Mouse (Mus musculus): ENCODE data around the gene Prpf38b.
A peak's percentile ranks its signal among the peaks of the same experiment; 100 is the strongest.
"Not testable (repeated sequence)": the region's sequence is repeated elsewhere in the genome, so short reads cannot be mapped to it uniquely, and the experiment has no call there.

The Prpf38b gene

DNA sequence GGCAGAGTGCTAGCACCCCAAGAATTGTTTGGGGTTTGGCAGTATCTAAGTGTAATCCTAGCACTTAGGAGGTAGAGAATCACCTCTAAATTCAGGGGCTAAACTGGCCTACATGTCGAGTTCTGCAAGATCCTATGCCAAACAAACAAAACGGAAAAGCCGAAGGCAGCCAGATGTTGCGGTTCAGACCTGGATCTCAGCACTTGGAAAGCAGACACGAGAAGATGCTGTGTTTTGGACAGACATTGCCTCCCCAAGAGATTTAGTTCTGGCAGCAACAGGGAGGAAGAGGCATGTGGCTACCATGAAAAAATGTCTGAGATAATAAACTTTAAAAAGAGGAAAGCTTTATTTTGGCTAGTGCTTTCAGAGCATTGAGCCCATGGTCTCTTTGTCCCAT, 10.8 kb downstream of the Prpf38b start:
- DNase-seq (ENCODE audit: low spot score in 2 of 2), result no peak

DNA sequence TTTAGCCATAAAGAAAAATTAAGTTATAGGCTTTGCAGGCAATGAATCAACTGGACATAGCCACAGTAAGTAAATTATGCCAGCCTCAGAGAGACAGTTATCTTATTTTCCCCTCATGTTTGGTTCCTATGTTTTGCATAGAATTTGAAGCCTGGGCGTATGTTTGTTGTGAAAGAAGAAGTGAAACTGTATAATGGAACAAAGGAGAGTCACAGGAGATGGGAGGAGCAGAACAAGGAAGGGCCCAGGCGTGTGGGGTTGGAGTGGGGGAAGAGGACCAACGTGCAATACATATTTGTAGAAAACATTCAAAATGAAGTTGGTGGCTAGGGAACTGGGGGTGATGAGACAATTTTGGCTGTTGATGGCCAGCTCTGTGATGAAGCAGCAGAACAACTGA, 11.4 kb downstream of the Prpf38b start:
- no peak for DNase-seq (ENCODE audit: low spot score in 2 of 2)

DNA sequence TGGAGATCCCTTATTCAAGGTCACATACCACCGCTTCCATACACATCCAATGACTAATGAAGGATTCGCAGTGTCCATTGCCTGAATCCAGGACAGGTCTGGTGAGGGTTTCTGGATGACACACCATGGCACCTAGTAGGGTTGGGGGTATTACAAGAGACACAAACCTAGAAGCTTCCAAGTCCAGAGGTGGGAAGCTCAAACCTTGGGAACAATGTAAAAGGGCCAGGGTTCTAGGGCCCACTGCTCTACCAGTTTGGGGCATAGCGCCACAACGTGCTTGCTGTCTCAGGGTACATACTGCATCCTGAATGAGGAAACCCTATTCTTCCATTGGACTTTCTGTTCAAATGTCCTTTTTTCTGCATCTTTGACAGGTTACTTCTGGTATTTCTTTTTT, 12.9 kb downstream of the Prpf38b start:
- no peak for DNase-seq (ENCODE audit: low spot score in 2 of 2)

DNA sequence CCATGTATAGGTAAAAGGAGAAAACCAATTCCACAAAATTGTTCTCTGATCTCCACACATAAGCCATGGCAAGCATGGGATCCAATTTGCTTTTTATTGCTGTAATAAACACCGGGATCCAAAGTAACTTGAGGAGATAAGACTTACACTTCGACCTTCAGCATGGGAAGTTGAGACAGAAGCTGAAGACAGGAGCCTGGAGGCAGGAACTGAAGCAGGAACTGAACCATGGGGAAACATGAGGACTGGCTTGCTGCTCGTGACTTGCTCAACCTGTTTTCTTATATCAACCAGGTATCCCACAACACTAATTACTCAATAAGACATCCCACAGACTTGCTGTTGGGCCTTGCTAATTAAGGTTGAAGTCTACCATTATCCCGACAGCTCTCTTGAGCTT, 18.6 kb downstream of the Prpf38b start:
- DNase-seq (ENCODE audit: low spot score in 2 of 2), result no peak

DNA sequence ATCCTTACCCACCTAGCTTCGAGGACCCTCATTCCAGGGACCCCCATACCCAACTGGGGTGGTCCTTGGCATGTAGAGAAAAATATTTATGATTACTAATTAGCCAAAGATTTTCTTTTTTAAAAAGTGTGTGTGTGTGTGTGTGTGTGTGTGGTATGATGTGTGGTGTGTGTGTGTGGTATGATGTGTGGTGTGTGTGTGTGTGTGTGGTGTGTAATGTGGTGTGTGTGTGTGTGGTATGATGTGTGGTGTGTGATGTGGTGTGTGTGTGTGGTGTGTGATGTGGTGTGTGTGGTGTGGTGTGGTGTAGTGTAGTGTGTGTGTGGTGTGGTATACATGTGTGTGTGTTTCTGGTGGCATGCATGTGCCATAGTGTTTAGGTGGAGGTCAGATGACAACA, 19.4 kb downstream of the Prpf38b start:
- no peak for DNase-seq (ENCODE audit: low spot score in 2 of 2)

DNA sequence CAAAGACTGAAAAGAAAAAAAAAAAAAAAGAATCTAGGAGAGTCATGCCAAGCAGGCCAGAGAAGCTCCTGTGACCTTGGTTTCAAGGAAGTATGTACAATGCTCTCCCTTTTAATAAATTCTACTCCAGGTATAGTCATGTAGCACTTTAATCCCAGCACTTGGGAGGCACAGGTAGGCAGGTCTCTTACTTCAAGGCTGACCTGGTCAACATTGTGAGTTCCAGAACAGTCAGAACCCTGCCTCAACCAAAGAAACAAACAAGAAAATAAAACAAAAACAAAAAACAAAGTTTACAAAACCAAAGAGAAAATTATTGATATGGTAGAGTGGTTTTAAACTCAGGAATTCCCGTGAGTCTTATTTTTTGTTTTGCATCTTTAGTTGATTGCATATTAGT, 21.6 kb downstream of the Prpf38b start, which contains the start of gene Fndc7:
Gene Fndc7, minus strand, starts transcription at position 101 of the 400 bp plus-strand sequence.
- no peak for DNase-seq (ENCODE audit: low spot score in 2 of 2)

DNA sequence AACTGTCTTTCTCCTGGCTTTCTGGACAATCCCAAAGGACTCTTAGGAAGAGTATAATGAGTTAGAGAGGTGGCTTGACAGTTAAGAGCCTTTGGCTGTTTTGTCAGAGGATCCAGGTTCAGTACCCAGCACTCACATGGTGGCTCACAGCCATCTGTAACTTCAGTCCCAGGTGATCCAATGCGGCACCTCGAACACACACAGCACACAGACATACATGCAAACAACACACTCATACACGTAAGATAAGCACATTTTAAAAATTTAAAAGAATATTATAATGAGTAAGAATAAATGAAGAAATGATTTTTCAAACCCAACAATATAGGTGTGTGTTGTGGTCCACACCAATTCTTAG, 23.9 kb downstream of the Prpf38b start:
- DNase-seq (ENCODE audit: low spot score in 2 of 2), result no peak

DNA sequence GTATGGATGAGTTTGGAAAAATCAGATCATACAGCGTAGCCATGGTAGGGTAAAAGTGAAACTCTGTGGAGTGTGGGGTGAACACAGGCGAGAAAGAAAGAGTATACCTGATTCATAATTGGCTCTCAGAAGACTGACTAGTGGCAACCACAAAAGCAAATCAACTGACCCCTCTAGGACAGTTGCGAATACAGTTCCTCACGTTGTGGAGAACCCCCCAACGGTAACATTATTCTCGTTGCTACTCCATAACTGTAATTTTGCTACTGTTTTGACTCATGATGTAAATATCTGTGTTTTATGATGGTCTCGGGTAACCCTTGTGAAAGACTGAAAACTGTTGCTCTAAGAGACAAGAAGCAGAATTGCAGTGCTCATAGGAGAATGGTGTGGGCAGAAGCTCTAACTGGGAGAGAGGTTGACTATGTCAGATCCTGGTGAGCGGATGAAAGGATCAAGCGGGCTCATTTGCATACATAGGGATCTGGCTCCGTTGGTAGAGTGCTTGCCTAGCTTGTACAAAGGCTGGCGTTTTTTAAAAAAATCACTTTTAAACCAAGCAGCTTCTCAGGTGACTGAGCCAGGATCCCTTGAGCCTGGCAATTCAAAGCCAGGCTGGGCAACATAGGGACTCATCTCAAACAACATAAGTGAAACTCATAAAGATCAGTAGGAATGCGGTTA, 24.5 kb downstream of the Prpf38b start:
- DNase-seq (ENCODE audit: low spot score in 2 of 2), result no peak

DNA sequence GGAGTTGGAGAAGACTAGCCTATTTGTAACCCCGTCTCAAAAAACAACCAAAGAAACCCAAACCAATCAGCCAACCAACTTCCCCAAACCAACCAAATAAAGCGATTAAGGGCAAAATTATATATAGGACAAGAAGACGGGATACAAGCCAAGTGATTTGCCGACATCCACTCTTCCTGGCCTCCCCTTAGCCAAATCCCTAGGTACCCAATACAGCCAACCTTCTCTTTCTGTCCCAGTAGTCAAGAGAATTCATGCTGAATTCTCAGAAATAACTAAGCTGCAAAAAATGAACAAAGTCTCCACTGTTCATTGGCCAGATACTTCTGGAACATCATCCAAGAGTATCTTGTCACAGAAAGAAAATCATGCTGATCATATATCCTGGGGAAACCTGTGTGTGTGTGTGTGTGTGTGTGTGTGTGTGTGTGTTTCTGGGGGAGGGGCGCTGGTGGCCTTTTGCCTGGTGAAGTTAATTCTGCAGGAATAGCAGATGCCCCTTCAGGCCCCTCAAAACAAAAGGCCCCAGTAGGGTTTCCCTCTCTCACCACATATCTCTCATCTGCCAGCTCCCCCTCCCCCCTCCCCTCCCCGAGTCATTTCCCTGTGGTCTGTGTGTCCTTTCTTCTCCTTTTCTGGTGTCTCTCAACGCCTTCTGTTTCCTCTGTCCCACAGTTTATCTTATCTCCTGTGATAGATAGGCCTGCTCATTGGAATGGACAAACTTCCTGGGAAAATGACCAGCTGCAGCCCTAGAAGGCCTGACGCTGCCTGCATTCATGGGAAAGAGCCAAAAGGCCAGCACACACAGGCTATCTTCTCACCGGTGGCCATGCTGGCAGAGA, 25.6 kb downstream of the Prpf38b start:
- DNase-seq (ENCODE audit: low spot score in 2 of 2), result no peak

DNA sequence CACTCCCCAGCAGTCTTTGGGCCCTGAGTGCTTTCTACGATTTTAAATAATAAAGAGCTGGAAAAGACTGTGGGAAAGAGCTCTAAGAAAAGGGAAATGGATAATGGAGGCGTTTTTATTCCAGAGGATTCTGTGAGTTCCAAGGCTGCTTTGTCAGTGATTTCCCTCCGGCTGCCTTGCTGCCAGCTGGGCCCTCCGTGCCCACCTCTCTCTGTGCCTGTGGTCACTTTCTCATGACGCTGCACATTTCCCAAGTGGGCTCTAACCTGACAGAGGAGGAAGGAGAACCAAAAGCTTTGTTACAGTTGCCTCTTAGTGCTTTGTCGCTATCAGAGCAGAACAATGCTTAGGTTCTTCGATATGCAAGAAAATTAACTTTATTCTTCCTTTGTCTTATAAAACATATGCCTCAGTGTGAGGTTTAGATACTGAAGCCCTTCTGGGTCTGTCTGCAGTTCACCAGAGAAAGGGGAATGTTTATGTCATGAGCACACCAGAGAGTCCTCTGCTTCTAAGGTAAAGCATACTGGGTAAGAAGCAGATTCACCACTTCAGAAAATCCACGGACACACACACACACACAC, 26.7 kb downstream of the Prpf38b start:
- no peak for DNase-seq (ENCODE audit: low spot score in 2 of 2)

DNA sequence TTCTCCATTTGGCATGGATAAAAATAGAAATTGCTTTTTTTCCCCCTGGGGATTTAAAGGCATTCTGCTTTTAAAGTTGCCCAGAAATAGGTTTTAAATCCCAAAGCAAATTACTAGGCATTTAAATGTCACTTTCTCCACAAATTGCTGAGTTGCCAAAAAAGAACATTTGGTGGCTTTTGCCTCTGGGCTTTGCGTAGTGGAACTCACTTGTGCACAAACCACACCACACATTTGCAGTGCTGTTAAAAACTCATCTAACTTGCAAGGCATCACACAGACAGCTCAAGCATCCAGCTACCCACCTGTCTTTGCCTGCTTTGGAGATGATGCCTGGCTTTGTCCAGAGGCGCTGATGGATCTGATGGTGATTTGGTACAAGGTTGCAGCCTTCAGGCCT, 28.5 kb downstream of the Prpf38b start:
- DNase-seq (ENCODE audit: low spot score in 2 of 2), result no peak

DNA sequence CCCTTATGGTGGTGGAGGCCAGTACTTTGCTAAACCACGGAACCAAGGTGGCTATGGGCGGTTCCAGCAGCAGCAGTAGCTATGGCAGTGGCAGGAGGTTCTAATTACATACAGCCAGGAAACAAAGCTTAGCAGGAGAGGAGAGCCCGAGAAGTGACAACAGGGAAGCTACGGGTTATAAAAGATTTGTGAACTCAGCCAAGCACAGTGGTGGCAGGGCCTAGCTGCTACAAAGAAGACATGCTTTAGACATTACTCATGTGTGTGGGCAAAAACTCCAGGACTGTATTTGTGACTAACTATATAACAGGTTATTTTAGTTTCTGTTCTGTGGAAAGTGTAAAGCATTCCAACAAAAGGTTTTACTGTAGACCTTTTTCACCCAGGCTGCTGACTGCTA, 29.7 kb downstream of the Prpf38b start:
- peak in 1 of 2 experiments; percentile 37 for DNase-seq (ENCODE audit: low spot score in 2 of 2)

DNA sequence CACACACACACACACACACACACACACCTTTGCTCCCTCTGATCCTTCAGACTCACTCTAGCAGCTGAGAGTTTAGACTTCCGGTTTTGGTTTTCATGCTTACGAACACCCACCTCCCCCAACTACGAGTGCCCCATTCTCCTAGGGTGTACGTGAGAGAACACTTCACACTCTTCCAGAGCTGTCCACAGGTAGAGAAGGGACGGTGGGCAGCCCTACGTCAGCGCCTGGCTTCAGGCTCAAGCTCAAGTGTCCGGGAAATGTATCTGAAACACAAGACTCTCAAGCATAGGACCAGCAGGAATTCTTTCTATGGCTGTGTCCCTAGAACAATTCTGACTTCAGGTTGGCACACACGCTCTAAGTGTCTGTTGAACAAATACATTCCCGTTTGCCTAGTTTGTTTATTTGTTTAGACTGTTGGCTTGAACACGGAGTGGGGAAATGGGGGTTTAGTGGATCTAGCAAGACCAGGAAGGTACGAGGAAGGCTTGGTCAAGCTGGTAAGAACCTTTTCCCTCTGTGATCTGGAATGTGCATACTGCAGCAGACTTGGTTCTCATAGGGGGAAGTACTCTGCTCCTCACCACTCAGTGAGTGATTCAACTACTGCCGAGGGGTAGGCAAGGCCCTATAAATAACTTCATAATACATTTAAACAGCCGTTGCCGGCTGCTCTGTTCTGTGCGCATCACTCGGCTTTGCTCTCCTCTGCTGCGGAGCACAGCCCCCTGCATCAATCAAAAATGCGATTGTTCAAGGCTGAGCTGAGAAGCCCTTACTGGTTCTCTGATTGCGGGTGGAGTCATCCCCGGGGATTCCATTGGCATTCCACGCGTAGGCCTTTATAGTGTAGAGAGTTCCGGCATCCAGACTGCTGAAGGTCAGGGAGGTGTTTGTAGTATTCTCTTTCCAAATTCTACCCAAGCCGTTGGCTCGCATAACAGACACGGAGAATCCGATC, 30.7 kb downstream of the Prpf38b start:
- DNase-seq (ENCODE audit: low spot score in 2 of 2), result peak in 1 of 2 experiments; percentile 38

DNA sequence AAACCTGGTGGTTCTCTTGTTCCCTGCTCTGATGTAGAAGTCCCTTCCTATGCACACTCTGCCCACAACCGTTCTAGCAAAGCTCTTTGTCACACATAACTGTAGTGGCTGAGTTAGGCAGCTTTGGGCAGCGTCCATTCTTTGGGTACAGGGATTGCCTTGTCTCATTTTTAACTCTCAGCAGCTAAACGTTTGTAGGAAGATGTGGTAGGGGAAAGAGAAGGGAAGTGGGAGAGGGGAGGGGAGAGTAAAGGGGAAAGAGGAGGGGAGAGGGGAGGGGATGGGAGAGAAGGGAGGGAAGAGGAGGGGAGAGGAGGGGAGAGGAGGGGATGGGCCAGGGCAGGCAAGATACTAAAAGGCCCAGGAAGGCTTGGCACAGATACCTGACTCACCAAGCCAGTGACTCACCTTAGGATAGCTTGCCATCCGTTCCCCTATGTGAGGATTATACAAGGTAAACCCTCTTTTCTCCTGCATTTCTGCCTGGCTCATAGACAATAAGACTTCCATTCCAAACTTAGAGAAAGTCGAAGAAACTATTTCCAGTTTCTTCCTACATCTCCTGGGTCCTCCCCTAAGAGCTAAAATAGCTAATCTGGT, 31.6 kb downstream of the Prpf38b start:
- no peak for DNase-seq (ENCODE audit: low spot score in 2 of 2)

DNA sequence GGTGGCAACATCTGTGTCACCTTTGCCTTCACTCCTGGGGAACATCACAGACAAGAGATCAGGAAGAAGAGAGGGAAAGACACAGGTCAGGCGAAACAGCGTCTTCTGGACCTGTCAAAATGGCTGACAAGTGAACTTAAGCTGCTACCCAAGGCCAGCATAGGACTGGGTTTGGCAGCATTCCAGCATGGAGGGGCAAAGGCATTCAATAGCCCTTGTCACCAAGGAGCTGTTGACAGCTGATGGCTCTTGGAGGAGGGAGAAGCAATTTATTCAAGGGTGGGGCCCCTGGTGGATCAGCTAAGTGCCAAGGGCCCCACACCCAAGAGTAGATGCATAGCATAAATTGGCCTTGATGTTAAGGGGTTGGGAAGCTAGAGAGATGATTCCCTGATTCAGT, 32.4 kb downstream of the Prpf38b start:
- DNase-seq (ENCODE audit: low spot score in 2 of 2), result no peak

DNA sequence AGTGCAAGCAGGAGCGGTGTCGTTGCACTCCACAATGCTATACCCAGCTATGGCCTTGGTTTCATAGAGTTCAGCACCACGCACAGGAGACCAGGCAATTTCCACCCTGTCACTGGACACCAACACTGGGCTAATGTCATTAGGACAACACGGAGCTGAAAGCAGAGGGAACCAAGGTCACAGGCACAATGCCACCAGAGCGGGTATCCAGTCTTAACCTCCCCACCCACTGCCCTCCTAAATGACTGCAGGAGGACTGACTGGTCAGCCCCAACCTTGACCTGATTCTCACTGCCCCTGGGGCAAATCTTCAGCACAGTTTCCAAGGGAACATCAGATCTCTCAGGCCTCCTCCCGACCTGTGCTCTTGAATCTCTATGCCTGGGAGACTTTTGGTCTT, 40.9 kb downstream of the Prpf38b start:
- no peak for DNase-seq (ENCODE audit: low spot score in 2 of 2)

DNA sequence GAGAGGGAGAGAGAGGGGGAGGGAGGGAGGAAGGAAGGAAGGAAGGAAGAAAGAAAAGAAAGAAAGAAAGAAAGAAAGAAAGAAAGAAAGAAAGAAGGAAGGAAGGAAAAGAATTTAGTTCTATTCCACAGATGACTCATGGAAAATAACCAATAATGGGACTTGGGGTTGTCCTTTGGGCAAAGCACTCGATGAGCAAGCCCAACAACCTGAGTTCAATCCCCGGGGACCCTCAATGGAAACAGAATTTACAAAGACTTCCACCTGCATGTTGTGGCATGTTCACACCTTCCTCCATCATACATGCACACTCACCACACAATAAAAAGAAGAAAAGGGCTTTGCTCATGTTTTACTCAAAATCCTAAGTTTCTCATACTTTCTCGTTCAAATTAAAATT, 44.1 kb downstream of the Prpf38b start:
- no peak for DNase-seq (ENCODE audit: low spot score in 2 of 2)

DNA sequence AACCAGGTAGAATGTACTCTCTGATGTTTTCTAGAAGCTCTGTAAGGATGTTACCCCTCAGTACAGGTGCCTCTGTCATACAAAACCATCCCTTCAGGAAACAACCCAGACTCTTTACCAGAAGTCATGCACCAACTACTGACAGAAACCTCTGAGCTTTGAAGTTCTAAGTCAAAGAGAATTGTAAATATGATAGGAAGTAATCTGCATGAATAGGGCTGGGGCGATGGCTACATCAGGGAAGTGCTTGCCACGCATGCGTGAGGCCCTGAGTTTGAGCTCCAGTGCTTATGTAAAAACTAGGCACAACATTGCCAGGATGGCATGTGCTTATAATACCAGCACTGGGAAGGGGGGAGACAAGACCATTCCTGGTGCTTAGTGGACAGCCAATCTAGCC, 45.9 kb downstream of the Prpf38b start:
- DNase-seq (ENCODE audit: low spot score in 2 of 2), result no peak

DNA sequence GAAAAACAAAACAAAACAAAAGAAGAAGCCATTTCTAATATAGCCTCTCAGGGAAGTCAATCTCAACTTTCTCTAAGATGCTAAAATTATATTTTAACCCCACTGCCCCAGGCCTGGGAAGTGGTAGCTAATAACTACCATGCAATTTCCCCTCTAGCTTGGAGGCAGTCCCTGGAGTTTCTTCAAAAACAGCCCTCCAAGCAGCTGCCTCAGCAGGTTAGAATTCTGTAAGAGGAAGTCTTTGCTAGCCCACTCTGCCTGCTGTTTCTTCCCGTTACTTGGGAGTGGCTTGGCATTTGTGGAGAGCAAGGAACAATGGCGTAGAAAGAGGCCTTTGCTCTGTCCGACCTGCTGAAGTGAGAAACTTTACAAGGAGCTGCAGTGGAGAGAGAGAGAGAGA, 46.4 kb downstream of the Prpf38b start:
- DNase-seq (ENCODE audit: low spot score in 2 of 2), result no peak

DNA sequence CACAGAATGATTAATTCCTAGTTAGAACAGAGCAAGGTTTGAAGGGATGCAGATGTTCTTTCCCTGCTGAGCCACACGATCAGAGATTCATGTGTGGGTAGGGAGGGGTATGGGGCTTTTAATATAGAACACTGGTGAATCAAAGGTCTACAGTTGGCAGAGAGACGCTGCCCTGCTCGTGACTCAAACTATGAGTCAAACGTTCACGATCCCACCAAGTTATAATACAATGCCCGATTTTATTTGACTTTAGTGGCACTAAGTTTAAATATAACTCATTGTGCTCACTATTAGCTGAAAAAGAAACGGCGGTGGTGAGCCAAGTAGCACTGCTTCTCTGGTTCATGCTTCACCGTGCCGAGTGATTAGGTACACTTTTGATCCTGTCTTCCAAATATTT, 48.4 kb downstream of the Prpf38b start:
- no peak for DNase-seq (ENCODE audit: low spot score in 2 of 2)

DNA sequence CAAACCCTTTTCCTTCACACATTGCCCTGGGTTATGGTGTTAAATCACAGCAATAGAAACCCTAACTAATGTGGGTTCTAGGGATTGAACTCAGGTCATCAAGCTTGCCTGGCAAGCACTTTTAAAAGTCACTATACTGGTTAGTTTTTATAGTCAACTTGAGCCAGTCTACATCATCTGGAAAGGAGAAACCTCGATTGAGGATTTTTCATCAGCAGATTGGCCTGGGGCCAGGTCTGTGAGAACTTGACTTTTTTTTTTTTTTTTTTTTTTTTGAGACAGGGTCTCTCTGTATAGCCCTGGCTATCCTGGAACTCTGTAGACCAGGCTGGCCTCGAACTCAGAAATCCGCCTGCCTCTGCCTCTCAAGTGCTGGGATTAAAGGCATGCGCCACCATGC, 49.2 kb downstream of the Prpf38b start:
- DNase-seq (ENCODE audit: low spot score in 2 of 2), result not testable (repeated sequence)
